Mouse (Mus musculus) G1E (cell line): ENCODE measurements around the gene Sec63.

ENCODE experiments used
- CTCF ChIP-seq: IDR thresholded peaks from 2 replicates; pipeline ENCODE4 v1.5.1; 2012; ENCODE audit warnings: low read depth, low read length, inconsistent platforms, mixed read lengths
- TAL1 ChIP-seq: conservative IDR thresholded peaks from 2 replicates; pipeline ENCODE4 v1.6.1; 2012; ENCODE audit warnings: low read depth, low read length, inconsistent platforms, mixed read lengths

DNA sequence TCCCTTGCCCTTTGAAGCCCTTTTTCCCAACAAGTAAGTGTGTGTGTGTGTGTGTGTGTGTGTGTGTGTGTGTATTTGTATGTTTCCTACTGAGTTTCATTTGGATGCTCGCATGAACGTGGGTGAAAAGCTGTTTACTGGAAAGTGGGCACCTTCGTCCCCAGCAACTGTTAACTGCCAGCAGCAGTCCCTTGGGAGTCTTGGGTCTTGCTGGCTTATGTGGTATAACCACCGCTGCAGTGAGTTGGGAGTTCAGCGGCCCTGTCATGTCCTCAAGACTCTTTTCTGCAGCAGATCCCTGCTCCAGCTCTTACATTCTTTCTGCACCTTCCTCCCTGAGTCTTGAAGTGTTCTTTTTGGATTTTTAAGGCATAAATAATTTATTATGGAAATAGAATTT is 65.9 kb downstream of the Sec63 start:
- TF ChIP-seq CTCF (no peak), TAL1 (no peak)
